Mouse (Mus musculus) forebrain, embryonic 13.5 days (tissue): ENCODE data around the gene Stx8. TPM values are rescaled to one million over a fixed set of nuclear protein-coding genes. Genes with fewer than 3 reads are reported as not detected.

Experiments
- ATAC-seq: fragments of 200-750 bp; cut with Nextera tagmentation; 2 replicates; pipeline ENCODE4 v1.8.0; 2017
- H3K27ac ChIP-seq: fragments of 300-500 bp; sonication (generic); 2 replicates; pipeline ENCODE4 v1.5.1; 2015; ENCODE audit warnings: inconsistent platforms, mild to moderate bottlenecking, moderate library complexity
- H3K27me3 ChIP-seq: fragments of 300-500 bp; sonication (generic); 2 replicates; pipeline ENCODE4 v1.6.1; 2015; ENCODE audit warnings: mild to moderate bottlenecking, inconsistent platforms
- H3K36me3 ChIP-seq: fragments of 300-500 bp; sonication (generic); 2 replicates; pipeline ENCODE4 v1.6.1; 2015; ENCODE audit warnings: mild to moderate bottlenecking, inconsistent platforms; ENCODE audit not compliant: poor library complexity, severe bottlenecking
- H3K4me1 ChIP-seq: fragments of 300-500 bp; sonication (generic); 2 replicates; pipeline ENCODE4 v1.6.1; 2015; ENCODE audit warnings: inconsistent platforms
- H3K4me2 ChIP-seq: fragments of 300-500 bp; sonication (generic); 2 replicates; pipeline ENCODE4 v1.6.1; 2015; ENCODE audit warnings: inconsistent platforms, mild to moderate bottlenecking, moderate library complexity
- H3K4me3 ChIP-seq: fragments of 300-500 bp; sonication (generic); 2 replicates; pipeline ENCODE4 v1.5.1; 2015; ENCODE audit warnings: mild to moderate bottlenecking, inconsistent platforms
- H3K9ac ChIP-seq: fragments of 300-500 bp; sonication (generic); 2 replicates; pipeline ENCODE4 v1.6.1; 2015; ENCODE audit warnings: mild to moderate bottlenecking, inconsistent platforms
- H3K9me3 ChIP-seq: fragments of 300-500 bp; sonication (generic); replicated peaks from 2 replicates; pipeline ENCODE4 v1.6.1; 2016; ENCODE audit warnings: inconsistent platforms
- WGBS: fragments of 180-500 bp; shearing (Covaris S2); methylation state at CpG from one replicate; pipeline ENCODE4 v1.1.7; 2015; 5-methylcytosine and 5-hydroxymethylcytosine counted together
- polyA plus RNA-seq: library from polyadenylated mRNA; unstranded; fragments of >200 nt; fragmentation: Nextera tagmentation; extraction: Ambion mirVana; gene quantifications from 2 replicates; pipeline ENCODE4 v1.2.1, GENCODE M21; 2015

Stx8 gene
- polyA plus RNA-seq, 1 experiment from 2014 or later, result 66.0 TPM

- Histone ChIP-seq H3K36me3 (no peaks in the 10 kb centered on the region), H3K4me1 (peaks cover 14% of the 10 kb centered on the region), H3K4me2 (no peak overlapping the region; the same call in 1 of the 2 replicates), H3K27me3 (no peaks in the 10 kb centered on the region), H3K4me3 (no peak overlapping the region), H3K27ac (peak overlapping the region; percentile 57; the same call in 1 of the 2 replicates), H3K9ac (no peak overlapping the region), H3K9me3 (no peaks in the 10 kb centered on the region)
- no peak for ATAC-seq
- 24% methylated on average over 11 of the region's 11 CpGs for WGBS
Observed at GRCm38 (mm10) chr11:68113454-68114100, 147.6 kb downstream of the Stx8 start.

DNA sequence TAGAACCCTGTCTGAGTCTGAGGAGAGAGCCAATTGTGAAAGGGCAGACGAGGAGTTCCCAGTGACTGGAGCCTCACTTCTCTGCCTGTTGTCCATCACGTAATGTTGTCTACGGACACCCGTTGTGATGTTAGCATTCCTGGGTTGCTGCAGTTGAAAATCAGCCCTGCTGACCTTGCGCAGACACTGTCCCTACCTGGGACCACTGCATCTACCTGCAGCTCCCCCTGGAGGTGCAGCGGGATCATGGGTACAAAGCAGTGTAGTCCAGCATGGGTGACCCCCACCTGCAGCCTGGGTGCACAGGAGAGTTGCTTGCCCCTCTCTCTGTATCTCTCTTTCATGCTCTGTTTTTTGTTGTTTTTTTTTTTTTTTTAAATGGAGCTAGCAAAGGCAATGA is 148.2 kb downstream of the Stx8 start:
- Histone ChIP-seq H3K4me3 (no peak overlapping the region), H3K9ac (no peak overlapping the region), H3K36me3 (no peaks in the 10 kb centered on the region), H3K4me2 (peak overlapping the region; percentile 33), H3K9me3 (no peaks in the 10 kb centered on the region), H3K4me1 (peaks cover 14% of the 10 kb centered on the region), H3K27me3 (no peaks in the 10 kb centered on the region), H3K27ac (peak overlapping the region; percentile 57; the same call in 1 of the 2 replicates)
- ATAC-seq, result no peak
- 16% methylated on average over 6 of the region's 6 CpGs for WGBS

- Histone ChIP-seq H3K9ac (no peak overlapping the region), H3K27me3 (no peaks in the 10 kb centered on the region), H3K9me3 (no peaks in the 10 kb centered on the region), H3K4me1 (peaks cover 14% of the 10 kb centered on the region), H3K27ac (no peak overlapping the region), H3K4me3 (no peak overlapping the region), H3K36me3 (no peaks in the 10 kb centered on the region), H3K4me2 (no peak overlapping the region)
- WGBS, result 63% methylated on average over 4 of the region's 4 CpGs
- no peak for ATAC-seq
Observed at GRCm38 (mm10) chr11:68116157-68116556, 150.2 kb downstream of the Stx8 start.

DNA sequence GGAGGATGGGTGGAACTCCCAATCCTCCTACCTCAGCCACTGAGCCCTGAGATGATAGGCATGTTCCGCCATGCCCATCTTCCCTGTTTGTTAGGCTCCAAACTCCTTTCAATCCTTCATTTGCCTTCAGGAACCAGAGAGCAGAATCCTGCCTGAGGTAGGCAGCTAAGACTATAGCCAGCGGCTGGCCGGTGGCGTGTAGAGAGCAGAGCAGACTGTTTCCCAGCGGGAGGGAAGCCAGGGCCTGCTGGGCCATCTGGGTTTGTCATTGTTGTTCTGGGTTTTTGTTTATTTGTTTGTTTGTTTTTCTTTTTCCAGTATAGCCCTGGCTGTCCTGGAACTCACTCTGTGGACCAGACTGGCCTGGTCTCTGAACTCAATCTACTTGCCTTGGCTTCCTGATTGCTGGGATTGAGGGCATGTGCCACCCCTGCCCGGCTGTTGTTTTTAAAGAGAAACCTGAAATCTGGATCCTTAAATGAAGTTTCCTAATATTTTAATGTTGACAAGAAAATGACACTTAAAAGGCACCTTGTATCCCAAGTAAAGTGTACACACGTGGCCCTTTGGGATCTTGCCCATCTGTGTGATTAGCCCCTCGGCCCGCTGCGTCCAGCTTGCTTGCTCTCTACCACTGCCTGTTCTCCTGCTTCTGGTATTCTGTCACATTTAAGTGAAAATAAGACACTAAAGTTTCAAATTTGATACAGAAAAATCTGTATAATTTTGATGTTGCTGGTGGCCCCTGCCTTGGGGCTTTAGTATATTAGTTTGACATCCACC is 152.1 kb downstream of the Stx8 start:
- Histone ChIP-seq H3K9me3 (no peaks in the 10 kb centered on the region), H3K9ac (no peak overlapping the region), H3K27ac (no peak overlapping the region), H3K36me3 (no peaks in the 10 kb centered on the region), H3K27me3 (no peaks in the 10 kb centered on the region), H3K4me2 (no peak overlapping the region), H3K4me1 (peaks cover 21% of the 10 kb centered on the region), H3K4me3 (no peak overlapping the region)
- 89% methylated on average over 10 of the region's 10 CpGs for WGBS
- no peak for ATAC-seq

DNA sequence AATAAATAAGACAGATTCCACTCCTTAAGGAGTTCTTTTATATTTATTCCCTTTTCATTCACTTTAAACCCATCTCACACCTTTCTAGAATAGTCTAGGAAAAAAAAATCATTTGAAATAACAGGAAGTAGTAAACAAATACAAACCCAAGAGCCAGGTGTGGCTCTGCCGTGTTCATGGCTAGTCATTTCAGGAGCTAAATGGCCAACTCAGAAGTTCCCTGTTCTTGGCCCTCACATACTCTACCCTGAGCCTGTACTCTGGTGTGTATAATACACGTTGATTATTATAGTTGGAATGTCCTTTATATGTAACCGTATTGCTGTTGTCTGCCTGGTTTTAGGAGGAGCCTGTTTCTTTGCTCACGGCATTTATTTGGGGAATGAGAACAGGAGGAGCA is 152.7 kb downstream of the Stx8 start:
- no peak overlapping the region for H3K9ac ChIP-seq
- no peaks in the 10 kb centered on the region for H3K27me3 ChIP-seq
- H3K4me3 ChIP-seq, result no peak overlapping the region
- 86% methylated on average over 4 of the region's 4 CpGs for WGBS
- H3K27ac ChIP-seq, result no peak overlapping the region
- H3K36me3 ChIP-seq, result no peaks in the 10 kb centered on the region
- peaks cover 16% of the 10 kb centered on the region for H3K4me1 ChIP-seq
- ATAC-seq, result no peak
- no peaks in the 10 kb centered on the region for H3K9me3 ChIP-seq
- H3K4me2 ChIP-seq, result no peak overlapping the region

DNA sequence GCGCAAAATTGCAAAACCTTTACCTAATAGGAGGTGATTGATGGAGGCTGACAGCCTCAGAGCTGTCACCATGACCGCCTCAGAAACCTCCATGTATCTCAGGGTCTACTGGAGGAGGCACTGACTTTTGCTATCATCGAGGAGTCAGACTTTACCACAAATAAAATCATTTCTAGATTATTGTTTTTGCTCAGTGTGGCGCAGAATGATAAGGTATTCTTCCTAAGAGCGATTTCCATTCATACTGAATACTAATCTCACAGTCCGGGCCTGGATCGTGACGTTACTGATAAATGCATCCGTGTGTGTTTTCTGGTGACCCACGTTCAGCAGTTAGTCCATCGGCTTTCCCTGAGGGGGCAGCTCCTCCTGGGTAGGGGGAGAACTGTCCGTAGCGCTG is 153.1 kb downstream of the Stx8 start:
- 91% methylated on average over 13 of the region's 13 CpGs for WGBS

DNA sequence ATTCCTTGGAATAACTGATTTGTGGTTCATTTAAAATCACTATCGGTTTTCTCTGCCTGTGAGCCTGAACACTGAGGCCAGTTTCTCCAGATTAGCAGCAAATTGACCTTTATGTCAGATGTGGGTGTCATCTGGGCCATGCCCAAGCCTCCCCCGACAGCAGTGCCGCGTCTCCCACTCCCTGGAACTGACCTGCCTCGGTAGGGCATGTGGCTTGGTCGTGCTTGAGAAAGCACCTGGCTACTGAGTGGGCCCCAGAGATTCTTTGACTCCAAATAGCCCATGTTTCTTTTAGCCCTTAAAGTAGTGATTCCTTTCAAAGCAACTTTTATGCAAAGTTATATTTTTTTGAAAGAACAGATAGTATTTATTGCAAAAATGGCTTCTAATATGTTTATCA is 155.3 kb downstream of the Stx8 start:
- H3K9ac ChIP-seq, result no peak overlapping the region
- no peak overlapping the region for H3K4me3 ChIP-seq
- no peaks in the 10 kb centered on the region for H3K27me3 ChIP-seq
- no peak overlapping the region for H3K4me2 ChIP-seq
- H3K27ac ChIP-seq, result no peak overlapping the region
- no peak for ATAC-seq
- peaks cover 6% of the 10 kb centered on the region; the same call in 1 of the 2 replicates for H3K4me1 ChIP-seq
- 21% methylated on average over 6 of the region's 6 CpGs for WGBS
- no peaks in the 10 kb centered on the region for H3K9me3 ChIP-seq
- H3K36me3 ChIP-seq, result no peaks in the 10 kb centered on the region

More for the DNA sequence above, 153.1 kb downstream of the Stx8 start:
- ATAC-seq, result no peak
- no peaks in the 10 kb centered on the region for H3K27me3 ChIP-seq
- no peaks in the 10 kb centered on the region for H3K36me3 ChIP-seq
- H3K9me3 ChIP-seq, result no peaks in the 10 kb centered on the region
- H3K4me1 ChIP-seq, result peaks cover 11% of the 10 kb centered on the region
- no peak overlapping the region for H3K4me3 ChIP-seq
- H3K27ac ChIP-seq, result no peak overlapping the region
- H3K4me2 ChIP-seq, result no peak overlapping the region
- H3K9ac ChIP-seq, result no peak overlapping the region

DNA sequence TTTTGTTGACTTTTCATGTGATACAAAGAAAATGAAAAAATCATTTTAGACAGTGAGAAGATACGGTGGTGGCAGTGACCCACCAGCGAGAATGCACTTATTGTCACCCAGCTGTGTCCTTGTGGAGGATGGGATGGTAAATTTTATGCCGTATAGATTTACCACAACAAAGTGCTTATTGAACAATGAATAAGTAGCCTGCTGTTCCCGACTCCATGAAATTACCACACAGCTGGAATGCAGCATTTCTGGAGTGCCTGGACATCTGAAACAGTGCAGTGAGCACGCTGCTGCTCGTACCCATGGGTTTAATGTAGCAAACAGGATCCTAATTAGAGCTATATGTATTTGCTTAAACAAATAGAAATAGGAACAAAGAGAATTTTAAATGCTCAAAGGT is 155.7 kb downstream of the Stx8 start:
- no peaks in the 10 kb centered on the region for H3K27me3 ChIP-seq
- no peaks in the 10 kb centered on the region for H3K9me3 ChIP-seq
- no peak overlapping the region for H3K9ac ChIP-seq
- no peak for ATAC-seq
- peaks cover 6% of the 10 kb centered on the region; the same call in 1 of the 2 replicates for H3K4me1 ChIP-seq
- no peak overlapping the region for H3K4me2 ChIP-seq
- H3K27ac ChIP-seq, result no peak overlapping the region
- H3K36me3 ChIP-seq, result no peaks in the 10 kb centered on the region
- no peak overlapping the region for H3K4me3 ChIP-seq
- WGBS, result 13% methylated on average over 6 of the region's 6 CpGs

DNA sequence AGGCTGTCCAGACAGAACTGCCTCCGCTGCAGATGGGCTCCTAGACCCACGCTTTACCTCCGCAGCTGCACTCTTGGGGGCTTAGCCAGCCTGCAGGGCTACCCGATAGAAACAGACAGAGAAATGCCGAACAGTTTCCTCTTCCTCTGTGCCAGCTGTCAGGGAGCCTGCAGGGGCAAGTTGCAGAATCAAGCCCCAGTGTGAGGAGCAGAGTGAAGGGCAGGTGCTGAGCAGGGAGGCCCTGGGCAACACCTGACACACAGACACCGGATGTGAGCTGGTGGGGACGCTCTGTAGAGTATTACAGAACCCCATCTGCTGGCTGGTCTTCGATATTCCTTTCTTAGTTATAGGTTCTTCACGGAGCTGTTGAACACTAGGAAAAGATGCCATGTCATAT is 160.1 kb downstream of the Stx8 start:
- Histone ChIP-seq H3K4me1 (peaks cover 6% of the 10 kb centered on the region; the same call in 1 of the 2 replicates), H3K4me2 (no peak overlapping the region), H3K9me3 (no peaks in the 10 kb centered on the region), H3K4me3 (no peak overlapping the region), H3K27me3 (no peaks in the 10 kb centered on the region), H3K27ac (no peak overlapping the region), H3K36me3 (no peaks in the 10 kb centered on the region), H3K9ac (no peak overlapping the region)
- WGBS, result 87% methylated on average over 9 of the region's 9 CpGs
- no peak for ATAC-seq

- no peak overlapping the region for H3K27ac ChIP-seq
- H3K4me3 ChIP-seq, result no peak overlapping the region
- no peaks in the 10 kb centered on the region for H3K27me3 ChIP-seq
- no peaks in the 10 kb centered on the region for H3K4me1 ChIP-seq
- H3K9ac ChIP-seq, result no peak overlapping the region
- H3K36me3 ChIP-seq, result no peaks in the 10 kb centered on the region
- 0 out of 2 replicates have a peak, but pooled peaks cover 3% of the 10 kb centered on the region for H3K9me3 ChIP-seq
- WGBS, result 90% methylated on average over 7 of the region's 7 CpGs
- no peak for ATAC-seq
- no peak overlapping the region for H3K4me2 ChIP-seq
Observed at GRCm38 (mm10) chr11:68134494-68134893, 168.5 kb downstream of the Stx8 start.

DNA sequence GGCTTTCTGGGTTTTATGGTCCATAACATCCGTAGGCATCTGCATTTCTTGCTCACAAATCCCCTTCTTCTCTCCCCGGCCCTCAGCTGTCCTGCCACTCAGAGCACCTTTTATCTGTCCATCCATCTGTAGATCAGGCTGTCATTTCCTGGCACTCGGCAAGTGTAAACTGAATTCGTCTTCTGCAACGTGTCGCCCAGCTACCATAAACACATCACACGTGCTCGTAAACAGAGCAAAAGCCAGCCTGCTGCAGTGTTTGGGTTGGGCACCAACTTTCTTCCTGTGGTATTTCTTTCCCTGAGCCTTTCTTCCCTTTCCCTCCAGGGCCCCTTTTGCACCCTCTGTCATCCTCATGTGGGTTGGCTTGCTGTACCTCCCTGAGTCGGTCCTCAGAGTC is 169.4 kb downstream of the Stx8 start:
- H3K27ac ChIP-seq, result no peak overlapping the region
- no peaks in the 10 kb centered on the region for H3K36me3 ChIP-seq
- 0 out of 2 replicates have a peak, but pooled peaks cover 3% of the 10 kb centered on the region for H3K9me3 ChIP-seq
- H3K4me2 ChIP-seq, result no peak overlapping the region
- no peak overlapping the region for H3K4me3 ChIP-seq
- H3K4me1 ChIP-seq, result no peaks in the 10 kb centered on the region
- H3K9ac ChIP-seq, result no peak overlapping the region
- 71% methylated on average over 9 of the region's 9 CpGs for WGBS
- no peaks in the 10 kb centered on the region for H3K27me3 ChIP-seq
- ATAC-seq, result no peak

GRCm38 (mm10) chr11:68136687-68137086 is 170.7 kb downstream of the Stx8 start:
- ATAC-seq, result no peak
- 85% methylated on average over 8 of the region's 8 CpGs for WGBS
- Histone ChIP-seq H3K27ac (no peak overlapping the region), H3K9me3 (0 out of 2 replicates have a peak, but pooled peaks cover under 1% of the 10 kb centered on the region), H3K4me2 (no peak overlapping the region), H3K9ac (no peak overlapping the region), H3K4me1 (no peaks in the 10 kb centered on the region), H3K36me3 (no peaks in the 10 kb centered on the region), H3K27me3 (no peaks in the 10 kb centered on the region), H3K4me3 (no peak overlapping the region)
